Mouse (Mus musculus): ENCODE measurements around the gene 1700093K21Rik. TPM values are rescaled to one million over a fixed set of nuclear protein-coding genes. Genes with fewer than 3 reads are reported as not detected.

Gene 1700093K21Rik
- polyA plus RNA-seq (2017; shearing (Covaris generic)), result 1 to 10 TPM in 1 of 2 experiments, under 1 TPM in 1; 0.57 to 2.1 TPM

DNA sequence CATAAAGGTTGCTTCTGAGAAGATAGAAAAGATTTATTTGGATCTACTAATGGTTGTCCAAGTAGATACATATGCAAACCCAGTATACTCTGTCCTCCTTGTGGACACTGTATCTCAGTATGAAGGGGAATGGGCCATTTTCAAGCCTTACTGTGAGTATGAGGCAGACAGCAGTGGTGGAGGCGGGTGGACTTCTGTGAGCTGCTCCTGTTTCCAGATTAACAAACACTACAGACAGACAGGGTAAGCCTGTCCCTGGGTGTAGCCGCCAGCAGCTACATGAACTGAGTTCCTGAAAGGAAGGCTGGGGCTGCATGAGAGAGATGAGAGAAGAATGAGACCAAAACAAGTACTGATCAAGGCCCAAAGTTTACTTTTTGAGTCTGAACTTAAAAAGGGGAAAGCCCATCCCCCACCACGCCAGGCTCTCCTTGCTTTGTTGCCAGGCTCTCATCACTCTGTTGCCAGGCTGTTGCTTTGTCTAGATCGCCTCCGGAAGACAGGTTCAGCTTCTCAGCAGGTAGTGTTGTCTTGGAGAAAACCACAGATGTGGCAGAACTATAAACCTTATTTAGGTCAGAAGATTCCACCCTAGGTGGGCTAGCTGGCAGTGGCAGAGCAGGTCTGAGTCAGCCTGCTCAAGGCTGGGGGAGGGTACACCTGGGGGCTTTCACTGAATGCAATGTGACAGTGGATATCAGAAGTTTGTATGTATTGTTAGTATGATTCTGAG is at the start of gene 1700093K21Rik:
Gene 1700093K21Rik (minus strand): TSS at position 683 of the 733 bp plus-strand sequence.

DNA sequence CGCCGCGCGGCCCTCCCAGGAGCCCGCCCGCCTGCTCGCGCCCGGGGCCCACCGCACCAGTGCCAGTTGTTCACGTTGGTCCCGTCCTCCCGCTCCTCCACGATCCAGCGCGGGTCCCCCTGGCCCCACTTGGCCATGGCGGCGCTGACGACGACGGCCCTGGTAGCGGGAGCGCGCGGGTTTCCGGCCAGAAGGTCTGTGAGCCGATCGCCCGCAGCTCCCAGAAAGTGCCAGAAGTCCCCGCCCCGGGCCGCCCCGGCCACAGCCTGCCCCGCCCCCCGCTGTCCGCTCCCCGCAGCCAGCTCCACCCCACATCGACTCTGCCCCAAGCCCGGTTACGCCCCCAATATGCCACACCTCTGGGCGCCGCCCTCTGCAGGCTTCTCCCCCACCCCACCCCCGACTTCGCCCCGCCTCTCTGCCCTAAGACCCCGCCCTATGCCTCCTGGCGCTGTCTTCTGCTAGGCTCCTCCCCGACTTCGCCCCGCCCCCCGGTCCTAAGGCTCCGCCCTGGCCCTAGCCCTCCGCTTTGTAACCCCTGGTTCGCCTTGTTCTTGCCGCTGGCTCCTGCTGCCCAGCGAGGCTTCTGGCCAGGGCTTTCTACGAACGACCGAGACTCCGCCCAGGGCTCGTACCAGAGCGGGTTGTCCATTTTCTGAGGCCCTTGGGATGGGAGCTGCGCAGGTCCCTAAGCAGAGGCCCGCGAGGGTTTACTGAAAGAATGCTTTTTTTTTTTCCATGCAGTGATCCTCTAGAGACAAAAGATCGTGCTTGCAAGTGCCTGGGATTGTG is 23.0 kb downstream of the 1700093K21Rik start, which contains the start of gene Ahsa2:
Gene Ahsa2 (minus strand): TSS at position 313 of the 792 bp plus-strand sequence.

Other genes starting within 250 kb of the 1700093K21Rik start
- gene Usp34, start 214.3 kb downstream of the 1700093K21Rik start, polyA plus RNA-seq (2017; shearing (Covaris generic)), result 10 to 100 TPM; 14.2 to 27.0 TPM
- gene Ahsa2, start 23.1 kb downstream of the 1700093K21Rik start, polyA plus RNA-seq (2017; shearing (Covaris generic)), result 10 to 100 TPM; 59.9 to 93.9 TPM
- gene 0610010F05Rik, start 112.5 kb upstream of the 1700093K21Rik start, polyA plus RNA-seq (2017; shearing (Covaris generic)), result 10 to 100 TPM in 1 of 2 experiments, 1 to 10 TPM in 1; 4.7 to 15.2 TPM
- 10 to 100 TPM; 13.0 to 22.4 TPM for gene Pus10, start 144.5 kb upstream of the 1700093K21Rik start, polyA plus RNA-seq (2017; shearing (Covaris generic))
- gene Pex13, start 144.8 kb upstream of the 1700093K21Rik start, polyA plus RNA-seq (2017; shearing (Covaris generic)), result 10 to 100 TPM; 31.4 to 46.3 TPM
- gene Rel, start 249.8 kb upstream of the 1700093K21Rik start, polyA plus RNA-seq (2017; shearing (Covaris generic)), result 10 to 100 TPM; 17.9 to 29.2 TPM